Comparison of ENCODE assay signal across 8 mouse cellular contexts in genomic region chr19:46875790-46876189, GRCm38 (mm10).
DNase-seq lines count a peak whose midpoint lies in the region; ATAC-seq and TF ChIP-seq lines count a peak whose summit lies in the region.

No protein-coding gene starts in this region.

- no peak overlapping the region for H3ac ChIP-seq in myocyte (ENCODE audit: control insufficient read depth, insufficient read length)

- peak; percentile 52 for DNase-seq in 3134 (ENCODE audit: extremely low read depth, insufficient read length, low spot score)
- DNase-seq in adrenal gland, adult 18-20 months (ENCODE audit: low spot score in 2 of 2), result peak; percentile 89
- DNase-seq in embryo, embryonic 11 days, result peak; percentile 84
- peak; percentile 79 to 88 for DNase-seq in heart, adult 2 months
- DNase-seq in liver, adult 2 months (ENCODE audit: extremely low read depth, low read depth, low spot score), result peak; percentile 74
- DNase-seq in splenic B cell, adult 2 months (ENCODE audit: low read depth, low spot score), result peak; percentile 85

- H3K27ac ChIP-seq in heart, adult 2 months, result no peak overlapping the region
- no peak overlapping the region for H3K27ac ChIP-seq in kidney, embryonic 14.5 days (ENCODE audit: low read depth, low read length)
- no peak overlapping the region for H3K27ac ChIP-seq in liver, adult 2 months (replicated peaks; ENCODE audit: insufficient read depth, low read depth, low read length)

- no peaks in the 10 kb centered on the region for H3K36me3 ChIP-seq in heart, adult 2 months (ENCODE audit: control insufficient read depth, insufficient read depth, low read length)
- H3K36me3 ChIP-seq in kidney, embryonic 14.5 days (ENCODE audit: control insufficient read depth, insufficient read depth, low read length), result no peaks in the 10 kb centered on the region; the same call in 1 of the 2 replicates
- H3K36me3 ChIP-seq in liver, adult 2 months (ENCODE audit: control insufficient read depth, insufficient read depth, low read length), result no peaks in the 10 kb centered on the region
- H3K36me3 ChIP-seq in myocyte (ENCODE audit: control insufficient read depth, insufficient read depth), result peaks cover 5% of the 10 kb centered on the region
- no peaks in the 10 kb centered on the region for H3K36me3 ChIP-seq in splenic B cell, adult 2 months (ENCODE audit: control insufficient read depth, insufficient read depth, low read length, poor library complexity, severe bottlenecking)

- TF ChIP-seq EP300 in heart, adult 2 months (IDR thresholded peaks at IDR 0.05; ENCODE audit: insufficient read depth, low read depth, low read length), result peak; percentile 85; the same call in 1 of the 2 replicates

- ATAC-seq in kidney, embryonic 14.5 days (ENCODE audit: low FRiP score, low TSS enrichment), result peak; percentile 79

- TF ChIP-seq CTCF in heart, adult 2 months (IDR thresholded peaks at IDR 0.05), result peak; percentile 98
- TF ChIP-seq CTCF in liver, adult 2 months (IDR thresholded peaks at IDR 0.05; ENCODE audit: low read depth, low read length), result peak; percentile 94

- no peak for TF ChIP-seq POLR2A in heart, adult 2 months (IDR thresholded peaks at IDR 0.05; ENCODE audit: insufficient read depth, low read depth, low read length)
- no peak for TF ChIP-seq POLR2A in liver, adult 2 months (IDR thresholded peaks at IDR 0.05; ENCODE audit: extremely low read depth, insufficient read depth, low read length)
- no peak for TF ChIP-seq POLR2A in myocyte (IDR thresholded peaks at IDR 0.05; ENCODE audit: insufficient read length, low read depth)

- no peaks in the 10 kb centered on the region for H3K27me3 ChIP-seq in heart, adult 2 months (ENCODE audit: control insufficient read depth, insufficient read depth, low read length)
- H3K27me3 ChIP-seq in kidney, embryonic 14.5 days (ENCODE audit: control insufficient read depth, insufficient read depth, low read length), result no peaks in the 10 kb centered on the region
- no peaks in the 10 kb centered on the region for H3K27me3 ChIP-seq in liver, adult 2 months (ENCODE audit: control insufficient read depth, insufficient read depth, low read length)
- no peaks in the 10 kb centered on the region for H3K27me3 ChIP-seq in myocyte (ENCODE audit: control insufficient read depth, insufficient read depth, insufficient read length)
- H3K27me3 ChIP-seq in splenic B cell, adult 2 months (ENCODE audit: control insufficient read depth, insufficient read depth, low read length, poor library complexity, severe bottlenecking), result no peaks in the 10 kb centered on the region

- H3K4me3 ChIP-seq in heart, adult 2 months, result no peak overlapping the region
- H3K4me3 ChIP-seq in kidney, embryonic 14.5 days (ENCODE audit: low read length), result no peak overlapping the region
- H3K4me3 ChIP-seq in liver, adult 2 months (ENCODE audit: insufficient read depth, low read depth, low read length), result no peak overlapping the region
- no peak overlapping the region for H3K4me3 ChIP-seq in myocyte

- H3K4me1 ChIP-seq in heart, adult 2 months (ENCODE audit: control insufficient read depth, insufficient read depth, low read length), result no peaks in the 10 kb centered on the region; the same call in 1 of the 2 replicates
- no peaks in the 10 kb centered on the region for H3K4me1 ChIP-seq in kidney, embryonic 14.5 days (ENCODE audit: control insufficient read depth, insufficient read depth, low read length)
- no peaks in the 10 kb centered on the region for H3K4me1 ChIP-seq in liver, adult 2 months (ENCODE audit: control insufficient read depth, insufficient read depth, low read length)

- intact Hi-C loops in heart, adult 2 months (cut with DNase I), result loop anchor here (1.0 to 2.0 kb wide), 2 partner anchors 116 to 167 kb away; no protein-coding TSS in a partner anchor

- no peak overlapping the region for H3K9ac ChIP-seq in heart, adult 2 months (ENCODE audit: low read depth, low read length)
- no peak overlapping the region for H3K9ac ChIP-seq in kidney, embryonic 14.5 days (ENCODE audit: low read depth, low read length)
- no peak overlapping the region for H3K9ac ChIP-seq in liver, adult 2 months (ENCODE audit: low read depth, low read length)

- no peaks in the 10 kb centered on the region for H3K79me2 ChIP-seq in heart, adult 2 months (replicated peaks; ENCODE audit: control insufficient read depth, insufficient read depth, low read length)
- H3K79me2 ChIP-seq in liver, adult 2 months (ENCODE audit: control insufficient read depth, insufficient read depth, low read length), result no peaks in the 10 kb centered on the region
- no peaks in the 10 kb centered on the region for H3K79me2 ChIP-seq in myocyte (ENCODE audit: control insufficient read depth, insufficient read depth)

- H3K4me2 ChIP-seq in kidney, embryonic 14.5 days (replicated peaks; ENCODE audit: low read depth, low read length), result no peak overlapping the region
- H3K4me2 ChIP-seq in myocyte (ENCODE audit: low read depth), result no peak overlapping the region

- H3K9me3 ChIP-seq in kidney, embryonic 14.5 days (ENCODE audit: control insufficient read depth, low read length), result no peaks in the 10 kb centered on the region

- 38% methylated on average over 12 of the region's 12 CpGs for WGBS in heart, adult 2 months
- WGBS in kidney, embryonic 14.5 days, result 47% methylated on average over 12 of the region's 12 CpGs
- 25% methylated on average over 12 of the region's 12 CpGs for WGBS in liver, adult 2 months

TF ChIP-seq in myocyte, 11 proteins besides CTCF, POLR2A, EP300 and RAD21:
- no peak for TF ChIP-seq MAX (IDR thresholded peaks at IDR 0.05; ENCODE audit: low read depth)
- TF ChIP-seq CEBPB (IDR thresholded peaks at IDR 0.05; ENCODE audit: insufficient read depth, poor library complexity, severe bottlenecking), result no peak
- peak; percentile 11 to 83 (median 77) for TF ChIP-seq MYOD1 (IDR thresholded peaks at IDR 0.05; ENCODE audit: control insufficient read depth in 1 of 3, insufficient read length in 2 of 3, low read depth in 2 of 3)
- TF ChIP-seq POLR2AphosphoS2 (IDR thresholded peaks at IDR 0.05; ENCODE audit: insufficient read length, low read depth), result no peak
- TF ChIP-seq TCF3 (IDR thresholded peaks at IDR 0.05; ENCODE audit: insufficient read length, low read depth), result no peak
- TF ChIP-seq USF1 (IDR thresholded peaks at IDR 0.05; ENCODE audit: low read depth), result no peak
- peak in 1 of 3 experiments; percentile 79 for TF ChIP-seq MYOG (IDR thresholded peaks at IDR 0.05; ENCODE audit: control insufficient read depth in 1 of 3, insufficient read depth in 1 of 3, insufficient read length in 2 of 3, low read depth in 2 of 3)
- TF ChIP-seq SRF (IDR thresholded peaks at IDR 0.05; ENCODE audit: control insufficient read depth, insufficient read length, low read depth), result no peak
- no peak for TF ChIP-seq E2F4 (IDR thresholded peaks at IDR 0.05; ENCODE audit: insufficient read depth)
- TF ChIP-seq TCF12 (IDR thresholded peaks at IDR 0.05; ENCODE audit: insufficient read depth, poor library complexity, severe bottlenecking), result no peak
- no peak for TF ChIP-seq REST (IDR thresholded peaks at IDR 0.05; ENCODE audit: insufficient read depth, insufficient read length)
